Mouse (Mus musculus) neutrophil, adult 65 days (primary cell): ENCODE data around the gene Setd7. TPM values are rescaled to one million over a fixed set of nuclear protein-coding genes. Genes with fewer than 3 reads are reported as not detected.

ENCODE experiments used
- total RNA-seq: library from RNA; stranded (reverse); gene quantifications from 2 replicates; pipeline ENCODE4 v1.2.4, GENCODE M21; 2023

Setd7 gene
- total RNA-seq: 38.5 and 51.4 TPM in 2 replicates

GRCm38 (mm10) chr3:51560511-51561108, at the start of gene Setd7:
TSS of gene Setd7 (minus strand) at chr3:51560879.

DNA sequence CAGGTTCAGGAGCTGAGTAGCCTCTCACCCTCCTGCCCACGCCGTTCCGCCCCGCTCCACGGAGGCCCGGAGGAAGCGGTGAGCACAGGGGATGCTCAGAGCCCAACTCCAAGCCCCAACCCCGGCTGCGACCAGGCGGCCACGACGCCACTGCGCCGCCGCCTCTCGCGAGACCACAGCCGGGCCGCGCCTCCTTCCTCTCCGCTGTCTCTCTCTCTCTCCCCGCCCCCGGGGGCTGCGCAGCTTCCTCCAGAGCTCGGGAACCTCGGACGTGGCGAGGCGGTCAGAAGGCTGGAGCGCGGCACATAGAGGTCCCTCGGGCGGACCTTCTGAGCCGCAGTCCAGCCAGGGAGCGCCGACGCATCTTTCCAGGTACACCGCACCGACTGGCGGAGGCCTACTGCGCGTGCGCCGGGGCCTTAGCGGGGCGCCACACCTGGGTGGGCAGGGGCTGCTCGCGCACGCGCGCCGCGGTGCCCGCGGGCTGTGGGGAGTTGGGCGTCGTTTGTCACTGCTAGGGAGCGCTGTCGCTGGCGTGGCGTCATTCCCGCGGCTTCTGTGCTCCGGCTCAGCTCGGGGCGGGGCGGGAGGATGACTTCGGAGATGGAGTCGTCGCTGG, 76.8 kb downstream of the Setd7 start, which contains the start of gene Rab33b:
Rab33b (plus strand) TSS at position 180 of the 619 bp plus-strand sequence.

Other genes with a start within 250 kb of the Setd7 start
- 105 and 138 TPM in 2 replicates for gene Elf2, start 220.2 kb downstream of the Setd7 start, total RNA-seq
- gene Mgarp, start 164.1 kb downstream of the Setd7 start, total RNA-seq: not detected in 2 replicates
- gene Ndufc1, start 151.9 kb downstream of the Setd7 start, total RNA-seq: 36.0 TPM in 2 replicates
- gene Naa15, start 145.7 kb downstream of the Setd7 start, total RNA-seq: 29.7 and 44.6 TPM in 2 replicates
- gene Rab33b, start 77.0 kb downstream of the Setd7 start, total RNA-seq: 28.3 and 33.8 TPM in 2 replicates
- gene Mgst2, start 99.5 kb upstream of the Setd7 start, total RNA-seq: 179 TPM in 2 replicates